Mouse (Mus musculus): Measurements from ENCODE around the gene Vmn1r203. TPM values are rescaled to one million over a fixed set of nuclear protein-coding genes. Genes with fewer than 3 reads are reported as not detected.
"Not testable (repeated sequence)": the region's sequence is repeated elsewhere in the genome, so short reads cannot be mapped to it uniquely, and the experiment has no call there.

Gene Vmn1r203
- total RNA-seq (2021), result not detected

DNA sequence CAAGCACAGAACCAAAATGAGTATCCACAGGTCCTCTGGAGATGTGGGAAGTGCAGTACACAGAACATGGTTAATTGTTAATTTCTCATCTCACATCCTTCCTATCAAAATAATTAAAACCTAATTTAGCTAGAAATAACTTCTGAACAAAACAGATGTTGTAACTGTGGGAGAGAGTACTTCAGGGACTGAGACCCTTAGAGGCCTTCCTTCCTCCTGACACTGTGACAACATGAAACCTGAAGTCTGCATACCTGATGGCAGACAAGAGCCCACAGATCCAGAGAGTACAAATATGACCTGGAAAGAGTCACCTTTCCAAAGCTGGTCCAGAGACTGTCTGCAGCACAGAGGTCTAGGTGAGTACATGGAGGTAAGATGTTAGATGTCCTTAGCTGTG lies at the start of gene Vmn1r203:
TSS of gene Vmn1r203 (plus strand) at position 301 of the 400 bp plus-strand sequence.
- intact Hi-C loops (cut with DNase I), result no loop called here
- DNase-seq, result no peak

DNA sequence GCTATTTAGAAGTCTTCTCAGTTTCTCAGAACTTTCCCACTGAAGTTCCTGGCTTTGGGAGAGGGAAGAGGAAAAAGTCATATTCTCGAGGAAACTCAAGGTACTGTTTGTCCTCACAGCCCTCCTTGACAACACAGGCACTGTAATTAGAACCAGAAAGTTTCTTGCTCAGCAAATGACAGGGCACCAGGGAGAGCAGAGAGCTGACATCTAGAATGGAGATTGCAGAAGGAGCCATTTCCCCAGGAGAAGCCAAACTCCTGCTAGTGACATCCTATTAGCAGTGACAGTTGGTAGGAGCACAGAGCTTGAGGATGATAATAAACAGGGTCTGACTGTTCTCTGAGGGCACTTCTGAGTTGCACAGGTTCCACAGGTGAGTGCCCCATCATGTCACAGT lies 46.3 kb upstream of the Vmn1r203 start, which contains the start of gene Vmn1r201:
TSS of gene Vmn1r201 (plus strand) at position 301 of the 400 bp plus-strand sequence.
- DNase-seq, result no peak

DNA sequence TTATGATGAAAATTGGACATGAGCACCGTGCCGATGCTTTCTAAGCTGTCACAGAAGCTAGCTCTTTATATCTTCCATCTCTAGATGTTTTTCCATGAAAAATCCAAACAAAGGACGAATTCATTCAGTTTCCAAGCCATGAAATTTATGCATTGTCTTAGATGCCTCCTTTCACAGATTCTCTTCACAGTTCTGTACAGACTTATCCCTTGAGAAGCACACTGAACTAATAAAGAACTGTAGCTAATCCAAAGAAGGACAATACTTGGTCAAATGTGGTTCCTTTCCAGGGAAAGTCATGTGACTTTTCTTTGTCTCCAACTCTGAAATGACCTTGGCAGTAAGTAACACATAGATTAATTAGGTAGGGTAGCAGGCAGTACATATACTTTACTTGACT lies 15.5 kb upstream of the Vmn1r203 start:
- no peak for DNase-seq
- intact Hi-C loops (cut with DNase I), result no loop called here

More for the DNA sequence above, 46.3 kb upstream of the Vmn1r203 start, which contains the start of gene Vmn1r201:
- intact Hi-C loops (cut with DNase I), result no loop called here

DNA sequence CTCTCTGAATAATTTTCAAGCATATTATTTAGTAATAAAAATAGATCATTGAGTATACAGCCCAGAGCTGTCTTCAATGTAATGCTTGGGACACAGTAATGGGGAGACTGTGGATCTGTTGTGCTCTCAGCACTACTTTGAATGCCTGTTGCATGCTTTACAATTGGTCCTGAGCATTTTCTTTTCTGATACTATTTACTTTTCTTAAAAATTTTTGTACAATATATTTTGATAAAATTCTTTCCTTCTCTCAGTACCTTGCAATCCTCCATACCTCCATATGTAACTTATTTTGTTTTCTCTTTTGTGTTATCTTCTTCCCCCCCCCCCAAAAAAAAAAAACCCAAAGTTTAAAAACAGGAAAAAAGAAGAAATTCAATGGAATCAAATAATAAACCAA lies 12.6 kb upstream of the Vmn1r203 start, which contains the start of gene Vmn1r202:
TSS of gene Vmn1r202 (minus strand) at position 101 of the 400 bp plus-strand sequence.
- intact Hi-C loops (cut with DNase I), result no loop called here
- no peak for DNase-seq

DNA sequence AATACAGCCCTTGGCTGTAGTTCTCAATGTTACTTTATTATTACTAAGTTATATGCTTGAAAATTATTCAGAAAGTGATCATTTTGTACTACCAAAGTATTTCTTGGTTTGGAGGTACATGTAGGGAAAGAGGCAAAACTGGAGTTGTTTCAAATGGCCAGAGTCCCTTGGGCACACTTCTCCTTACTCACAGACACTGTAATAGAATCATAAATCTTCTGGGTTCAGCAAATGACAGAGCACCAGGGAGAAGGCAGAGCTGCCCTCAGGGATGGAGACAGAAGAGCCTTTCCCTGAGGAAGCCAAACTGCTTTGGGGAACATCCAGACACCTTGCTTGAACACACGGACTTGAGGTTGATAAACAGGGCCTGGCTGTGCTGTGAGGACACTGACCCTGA lies 35.0 kb downstream of the Vmn1r203 start, which contains the start of gene Vmn1r204:
TSS of gene Vmn1r204 (plus strand) at position 301 of the 400 bp plus-strand sequence.
- intact Hi-C loops (cut with DNase I); DNase-seq: not testable (repeated sequence)

DNA sequence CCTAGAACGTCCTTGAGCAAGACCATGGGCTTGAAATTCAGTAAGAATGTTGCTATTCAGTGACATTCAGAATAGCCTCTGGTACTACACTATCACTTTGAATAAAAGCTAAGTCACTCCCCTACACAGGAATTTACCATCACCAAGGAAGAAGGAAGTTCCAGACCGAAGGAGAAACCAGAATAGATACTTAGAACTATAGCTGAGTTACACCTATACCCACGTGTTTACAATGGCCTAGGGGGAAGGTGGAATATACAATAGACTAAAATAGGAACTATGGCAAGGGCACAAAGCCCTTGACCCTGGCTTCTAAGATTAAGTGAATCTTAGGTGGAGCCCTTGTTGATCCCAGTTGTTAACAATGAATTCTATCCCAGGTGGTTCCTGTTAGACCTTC lies 57.0 kb downstream of the Vmn1r203 start:
- DNase-seq; intact Hi-C loops (cut with DNase I): not testable (repeated sequence)

Other genes with a start within 250 kb of the Vmn1r203 start
- not detected for gene Vmn1r195, start 247.6 kb upstream of the Vmn1r203 start, total RNA-seq (2021)
- not detected for gene Vmn1r196, start 228.2 kb upstream of the Vmn1r203 start, total RNA-seq (2021)
- gene Vmn1r197, start 193.5 kb upstream of the Vmn1r203 start, total RNA-seq (2021), result not detected
- gene Vmn1r198, start 167.8 kb upstream of the Vmn1r203 start, total RNA-seq (2021), result not detected
- gene Vmn1r199, start 138.3 kb upstream of the Vmn1r203 start, total RNA-seq (2021), result not detected
- not detected for gene Vmn1r200, start 127.7 kb upstream of the Vmn1r203 start, total RNA-seq (2021)
- not detected for gene Vmn1r201, start 46.2 kb upstream of the Vmn1r203 start, total RNA-seq (2021)
- gene Vmn1r202, start 12.7 kb upstream of the Vmn1r203 start, total RNA-seq (2021), result not detected
- not detected for gene Vmn1r204, start 35.1 kb downstream of the Vmn1r203 start, total RNA-seq (2021)
- not detected for gene Vmn1r205, start 74.9 kb downstream of the Vmn1r203 start, total RNA-seq (2021)
- not detected for gene Vmn1r206, start 106.1 kb downstream of the Vmn1r203 start, total RNA-seq (2021)
- gene Vmn1r207-ps, start 211.5 kb downstream of the Vmn1r203 start, total RNA-seq (2021), result not detected